Mouse (Mus musculus) lung, postnatal 0 days (tissue): ENCODE results near the gene Gspt1.

Source experiments
- CTCF ChIP-seq: IDR thresholded peaks from 2 replicates; pipeline ENCODE4 v1.5.1; 2016; ENCODE audit warnings: antibody characterized with exemption, mild to moderate bottlenecking
- EP300 ChIP-seq: IDR thresholded peaks from 2 replicates; pipeline ENCODE4 v1.6.1; 2016; ENCODE audit warnings: antibody characterized with exemption, mild to moderate bottlenecking, control low read depth

- no peak for TF ChIP-seq CTCF
- no peak for TF ChIP-seq EP300
Observed at GRCm38 (mm10) chr16:11278778-11279177, 24.7 kb upstream of the Gspt1 start.
